Mouse (Mus musculus) adrenal gland (tissue): ENCODE data around the gene Dusp16.
"Not testable (repeated sequence)": the region's sequence is repeated elsewhere in the genome, so short reads cannot be mapped to it uniquely, and the experiment has no call there.

Experiments
- intact Hi-C: fragments of 180-260 bp; cut with DNase I; formaldehyde crosslinking; loops from one replicate; pipeline ENCODE4 v1.15.1; 2025

Dusp16 gene

DNA sequence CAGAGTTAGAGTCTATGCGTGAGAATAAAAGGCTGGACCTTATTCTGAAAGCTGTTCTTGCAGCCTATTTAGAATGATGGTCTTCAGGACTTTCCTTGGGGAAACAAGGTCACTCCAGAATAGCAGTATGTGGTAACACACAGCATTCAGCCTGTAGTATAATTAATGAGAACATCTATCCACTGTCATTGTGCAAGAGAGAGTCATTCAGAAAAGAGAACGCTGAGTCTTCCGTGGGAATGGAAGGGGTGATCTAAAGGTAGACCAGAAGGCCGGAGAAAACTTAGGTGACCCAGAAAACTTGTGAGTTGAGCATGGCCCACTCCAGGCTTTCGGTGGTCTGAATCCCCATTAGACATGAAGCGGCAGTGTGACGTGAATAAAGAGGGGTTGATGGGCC, 90.2 kb downstream of the Dusp16 start:
- intact Hi-C loops: no loop called here

DNA sequence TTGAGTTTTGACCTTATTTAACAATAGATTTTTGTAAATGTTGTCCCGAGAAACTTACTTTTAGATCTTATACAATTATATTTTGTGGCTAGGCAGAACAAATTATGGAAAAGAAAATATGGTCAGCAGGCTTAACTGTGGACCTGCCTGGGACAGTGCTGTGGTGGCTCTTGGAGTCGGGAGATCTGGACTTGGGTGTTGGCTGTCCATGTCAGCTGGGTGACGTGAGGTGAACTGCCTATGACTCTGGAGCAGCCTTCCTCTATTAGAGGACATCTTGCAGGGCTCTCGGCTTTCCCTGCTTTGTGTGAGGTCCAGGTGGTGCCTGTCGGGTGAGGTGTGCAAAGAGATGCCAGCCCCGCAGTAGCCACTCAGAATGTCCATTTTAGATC, 91.2 kb downstream of the Dusp16 start:
- intact Hi-C loops: no loop called here

DNA sequence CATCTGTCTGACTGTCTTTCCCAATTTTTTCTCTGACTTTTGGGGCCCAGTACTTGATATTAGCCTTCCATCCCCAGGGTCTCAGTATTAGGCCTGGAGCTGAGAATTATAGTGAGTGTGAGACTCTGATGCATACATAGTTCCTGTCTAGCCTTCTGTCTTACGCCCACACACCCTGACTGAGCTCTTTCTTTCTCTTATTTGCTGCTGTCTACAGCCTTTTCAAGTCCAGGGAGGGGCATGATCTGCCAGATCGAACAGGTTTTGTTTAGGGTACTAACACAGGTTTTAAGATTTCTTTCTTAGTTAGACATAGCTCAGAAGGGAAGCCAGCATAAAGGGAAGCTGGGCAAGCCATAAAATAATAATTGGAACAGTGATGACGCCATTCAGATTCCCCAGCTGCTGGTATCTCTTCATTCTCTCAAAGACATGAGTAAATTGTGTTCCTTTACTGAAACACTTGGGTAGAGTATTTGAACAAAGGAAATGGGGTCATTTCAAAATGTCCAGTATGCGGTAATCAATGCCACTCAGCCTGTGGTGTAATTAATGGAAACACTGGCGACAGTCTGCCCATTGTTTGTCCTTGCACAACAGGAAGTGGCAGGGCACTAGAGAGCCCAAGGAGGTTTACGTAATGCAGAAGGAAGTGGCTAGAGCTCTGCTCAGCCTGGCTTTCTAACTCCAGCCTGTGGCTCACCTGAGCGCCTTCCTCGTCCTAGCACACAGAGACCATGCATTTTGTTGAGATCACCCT, 91.8 kb downstream of the Dusp16 start:
- intact Hi-C loops: no loop called here

DNA sequence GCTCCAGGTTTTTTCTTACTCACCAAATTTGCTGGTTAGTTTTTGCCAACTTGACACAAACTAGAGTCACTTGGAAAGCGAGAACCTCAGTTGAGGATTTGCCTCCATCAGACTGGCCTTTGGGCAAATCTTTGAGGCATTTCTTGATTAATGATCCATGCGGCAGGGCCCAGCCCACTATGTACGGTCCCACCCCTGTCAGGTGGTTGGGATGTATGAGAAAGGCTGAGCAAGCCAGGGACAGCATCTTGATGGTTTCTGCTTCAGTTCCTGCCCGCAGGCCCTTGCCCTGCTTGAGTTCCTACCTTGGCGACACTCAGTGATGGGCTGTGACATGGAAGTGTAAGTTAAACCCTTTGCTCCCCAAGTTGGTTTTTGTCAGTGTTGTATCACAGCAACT, 94.2 kb downstream of the Dusp16 start:
- intact Hi-C loops: no loop called here

DNA sequence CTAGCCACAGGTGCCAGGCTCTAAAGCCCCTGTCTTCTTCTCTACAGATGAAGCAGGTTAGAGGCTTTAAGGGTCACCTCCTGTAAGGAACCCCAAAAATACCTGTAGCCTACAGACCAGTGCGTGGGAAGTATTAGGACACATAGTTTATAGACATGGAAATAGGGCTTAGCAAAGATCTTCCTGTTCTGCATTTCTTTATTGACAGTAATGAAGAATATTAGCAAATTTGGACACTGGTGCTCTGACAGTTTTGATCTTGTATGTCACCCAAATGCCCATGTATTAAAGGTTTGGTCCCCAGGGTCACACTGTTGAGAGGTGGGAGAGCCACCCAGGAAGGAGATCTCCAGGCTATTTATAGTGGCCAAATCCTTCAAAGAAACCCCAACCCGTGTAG, 95.9 kb downstream of the Dusp16 start:
- intact Hi-C loops: no loop called here

DNA sequence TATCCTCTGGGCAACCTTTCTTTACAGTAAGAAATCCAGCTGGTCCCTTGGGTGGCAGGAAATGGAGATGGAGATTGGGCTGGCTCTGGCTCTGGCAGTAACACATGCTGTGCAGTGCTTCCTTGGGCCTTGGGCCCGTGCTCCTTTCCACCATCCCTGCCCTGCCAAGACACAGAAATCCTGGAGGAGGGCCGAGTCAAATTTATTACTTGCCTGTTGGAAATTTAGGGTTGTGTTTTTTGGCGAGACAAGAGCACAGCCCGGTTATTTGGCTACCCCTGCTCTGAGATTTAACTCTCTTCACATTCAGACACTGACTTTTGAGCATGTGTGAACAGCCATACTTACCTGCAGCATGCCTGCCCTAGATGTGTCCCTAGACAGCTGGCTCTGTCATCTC, 96.3 kb downstream of the Dusp16 start:
- intact Hi-C loops: no loop called here

DNA sequence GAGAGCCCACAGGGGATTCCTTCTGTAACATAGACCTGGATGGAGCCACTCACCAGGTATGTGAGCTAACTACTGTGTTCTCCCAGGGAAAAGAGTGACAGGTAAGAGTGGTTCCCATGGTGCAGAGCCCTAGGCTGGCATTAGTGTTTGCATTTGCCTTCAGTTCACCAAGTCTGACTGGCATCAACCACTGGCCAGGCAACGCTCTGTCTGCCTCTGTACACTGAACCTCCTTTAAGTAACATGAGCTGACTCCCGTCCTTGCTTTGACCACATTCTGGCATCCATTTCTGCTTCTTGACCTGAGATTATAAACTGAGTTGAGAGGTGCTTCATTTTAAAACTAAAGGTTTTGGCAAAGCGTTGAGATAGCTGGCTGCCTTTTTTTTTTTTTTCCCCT, 96.8 kb downstream of the Dusp16 start:
- intact Hi-C loops: no loop called here

DNA sequence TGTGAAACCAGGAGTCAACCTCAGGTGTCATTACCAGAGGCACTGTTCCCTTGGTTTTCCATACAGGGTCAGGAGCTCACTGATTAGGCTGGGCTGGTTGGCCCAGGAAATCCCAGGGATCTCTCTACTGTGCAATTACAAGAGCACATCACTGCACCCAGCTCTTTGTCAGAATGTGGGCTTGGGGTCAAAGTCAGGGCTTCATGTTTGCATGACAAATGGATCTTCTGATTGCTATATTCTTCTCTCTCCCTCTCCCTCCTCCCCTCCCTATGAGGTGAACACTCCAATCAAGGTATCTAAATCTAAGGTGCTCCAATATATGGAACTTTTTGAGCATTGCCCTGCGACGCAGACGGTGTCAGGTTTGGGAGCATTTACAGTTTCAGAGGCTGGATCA, 97.4 kb downstream of the Dusp16 start:
- intact Hi-C loops: no loop called here

DNA sequence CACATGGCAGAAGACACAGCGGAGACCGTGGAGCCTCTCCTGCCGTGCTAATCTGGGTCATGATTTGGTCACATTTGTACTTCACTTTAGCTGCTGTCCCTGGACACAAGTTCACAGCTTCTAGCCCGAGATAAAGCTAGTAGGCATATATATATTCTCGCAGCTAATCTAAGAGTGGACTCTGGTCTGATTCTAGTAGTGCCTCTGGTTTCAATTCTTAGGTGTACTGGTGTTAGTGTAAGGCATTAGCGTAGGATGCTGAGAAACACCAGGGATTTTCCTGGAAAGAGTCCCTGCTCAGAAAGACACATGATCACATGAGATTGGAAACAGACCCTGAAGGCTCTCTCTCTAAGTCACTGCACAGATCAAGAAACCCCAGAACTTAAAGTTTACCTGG, 97.9 kb downstream of the Dusp16 start:
- intact Hi-C loops: no loop called here

DNA sequence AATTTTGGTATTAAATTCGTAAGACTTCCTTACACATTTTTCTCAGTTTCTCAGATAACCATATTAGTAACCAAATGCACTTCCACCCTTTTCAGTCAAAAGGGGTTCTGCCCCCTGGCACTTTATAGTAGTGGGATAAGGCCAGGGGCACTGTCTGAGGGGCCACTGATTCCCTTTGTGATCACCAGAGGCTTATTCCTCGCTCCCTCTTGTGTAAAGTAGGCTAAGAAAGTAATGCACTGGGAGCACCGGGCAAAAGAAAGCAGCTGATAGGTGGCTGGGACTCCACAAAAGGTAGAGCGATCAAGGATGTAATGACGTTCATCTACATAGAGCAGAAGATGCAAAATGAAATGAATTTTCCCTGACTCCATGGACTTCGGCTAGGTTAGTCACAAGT, 106.9 kb downstream of the Dusp16 start:
- intact Hi-C loops: no loop called here

DNA sequence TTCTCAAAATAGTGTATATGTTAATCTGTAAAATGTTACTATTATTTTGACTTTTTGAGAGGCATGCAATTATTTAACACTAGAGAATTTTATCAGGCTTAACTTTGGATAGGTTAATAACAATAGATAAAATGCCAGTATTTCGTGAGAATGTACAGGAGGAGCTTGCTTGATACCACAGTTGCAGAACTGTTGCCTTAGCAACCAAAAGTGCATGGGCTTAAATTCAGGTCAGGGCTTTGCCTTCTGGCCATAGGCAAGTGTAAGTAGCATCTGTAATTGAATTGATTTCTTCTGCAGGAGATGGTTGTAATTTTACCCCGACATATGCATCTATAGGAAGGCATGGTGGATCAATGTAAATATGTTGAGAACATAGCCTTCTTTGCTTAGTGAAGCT, 107.4 kb downstream of the Dusp16 start:
- intact Hi-C loops: no loop called here

DNA sequence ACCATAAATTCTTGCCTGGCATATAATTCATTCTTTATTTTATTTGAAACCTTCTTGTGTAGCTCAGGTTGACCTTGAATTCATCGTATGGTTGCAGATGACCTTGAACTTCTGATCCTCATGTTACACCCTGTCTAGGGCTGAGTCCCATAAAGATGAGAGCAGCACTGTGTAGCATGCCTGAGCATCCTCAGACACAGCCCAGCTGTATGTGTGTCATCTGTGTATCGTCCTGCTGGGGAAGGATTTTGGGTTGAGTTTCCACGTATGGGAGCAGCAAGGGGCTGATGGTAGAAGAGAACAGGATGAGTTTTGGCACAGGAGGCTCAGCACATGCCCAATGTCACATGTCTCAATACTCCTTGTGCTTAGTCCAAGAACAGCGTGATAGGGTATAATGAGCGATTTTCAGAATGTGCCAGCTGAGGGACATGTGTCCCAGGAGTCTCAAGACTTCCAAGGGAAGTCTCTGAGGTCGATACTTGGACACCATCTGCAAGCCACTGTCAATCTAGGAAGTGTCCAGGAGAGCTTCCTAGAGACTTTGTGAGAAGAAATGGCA, 108.0 kb downstream of the Dusp16 start:
- intact Hi-C loops: no loop called here

DNA sequence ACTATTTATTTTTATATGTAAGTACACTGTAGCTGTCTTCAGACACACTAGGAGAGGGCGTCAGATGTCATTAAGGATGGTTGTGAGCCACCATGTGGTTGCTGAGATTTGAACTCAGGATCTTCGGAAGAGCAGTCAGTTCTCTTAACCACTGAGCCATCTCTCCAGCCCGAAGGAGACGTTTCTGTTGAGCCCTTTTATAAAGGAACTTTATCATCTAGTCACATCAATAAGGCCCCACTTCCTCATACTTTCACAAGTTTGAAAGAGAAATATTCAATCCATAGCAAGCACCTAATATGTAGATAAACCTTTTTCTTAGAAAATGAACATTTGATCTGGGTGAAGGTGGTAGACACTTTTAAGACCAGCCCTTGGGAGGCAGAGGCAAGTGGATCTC, 113.1 kb downstream of the Dusp16 start:
- intact Hi-C loops: not testable (repeated sequence)

DNA sequence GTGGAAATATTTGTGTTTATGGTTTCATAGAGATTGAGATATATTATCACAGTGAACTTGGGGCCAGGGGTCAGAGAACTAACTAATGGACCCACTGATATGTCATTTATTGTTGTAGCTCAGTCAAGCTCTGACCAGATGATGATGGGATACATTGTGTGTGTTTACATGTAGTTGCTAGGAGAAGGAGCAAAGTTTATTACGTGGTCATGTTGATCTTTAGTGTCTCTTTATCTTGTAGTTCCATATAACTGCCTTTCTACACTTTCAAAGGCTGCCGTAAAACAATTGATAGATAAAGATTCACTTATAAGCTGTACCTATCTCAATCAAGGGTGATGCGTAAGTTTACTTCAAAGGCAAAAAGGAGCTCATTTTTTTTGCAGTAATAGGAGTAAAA, 114.4 kb downstream of the Dusp16 start:
- intact Hi-C loops: no loop called here

DNA sequence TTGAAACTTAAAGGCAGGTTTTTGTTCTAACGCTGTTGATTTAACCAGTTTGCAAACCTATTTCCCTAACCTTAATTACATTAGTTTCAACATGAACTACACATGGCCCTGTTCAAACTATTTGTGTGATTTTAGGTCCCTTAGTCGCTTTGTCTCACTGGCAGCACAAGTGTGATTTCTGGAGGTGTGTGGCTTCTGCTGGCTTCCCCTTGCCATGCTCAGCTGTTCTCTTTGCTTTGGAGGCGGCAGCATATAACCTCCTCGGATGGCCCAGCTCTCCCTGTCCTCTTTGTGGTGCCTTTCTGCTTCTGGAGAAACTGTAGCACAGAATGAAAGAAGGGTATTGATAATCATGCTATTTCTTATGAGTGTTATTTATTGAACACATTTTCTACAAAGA, 114.9 kb downstream of the Dusp16 start:
- intact Hi-C loops: no loop called here

DNA sequence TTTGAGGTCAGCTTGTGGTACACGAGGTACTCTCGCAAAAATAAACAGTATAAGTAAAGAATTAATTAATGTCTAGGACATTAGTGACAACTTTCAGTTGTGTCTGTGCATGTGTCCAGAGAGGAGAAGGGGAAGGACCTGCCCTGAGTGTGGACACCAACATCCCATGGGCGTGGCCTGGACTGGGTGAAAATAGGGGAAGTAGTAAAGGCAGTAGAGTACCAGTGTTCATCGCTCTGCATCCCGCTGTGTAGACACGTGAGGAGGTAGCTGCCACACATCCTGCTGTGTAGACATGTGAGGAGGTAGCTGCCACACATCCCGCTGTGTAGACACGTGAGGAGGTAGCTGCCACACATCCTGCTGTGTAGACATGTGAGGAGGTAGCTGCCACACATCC, 118.7 kb downstream of the Dusp16 start:
- intact Hi-C loops: not testable (repeated sequence)

DNA sequence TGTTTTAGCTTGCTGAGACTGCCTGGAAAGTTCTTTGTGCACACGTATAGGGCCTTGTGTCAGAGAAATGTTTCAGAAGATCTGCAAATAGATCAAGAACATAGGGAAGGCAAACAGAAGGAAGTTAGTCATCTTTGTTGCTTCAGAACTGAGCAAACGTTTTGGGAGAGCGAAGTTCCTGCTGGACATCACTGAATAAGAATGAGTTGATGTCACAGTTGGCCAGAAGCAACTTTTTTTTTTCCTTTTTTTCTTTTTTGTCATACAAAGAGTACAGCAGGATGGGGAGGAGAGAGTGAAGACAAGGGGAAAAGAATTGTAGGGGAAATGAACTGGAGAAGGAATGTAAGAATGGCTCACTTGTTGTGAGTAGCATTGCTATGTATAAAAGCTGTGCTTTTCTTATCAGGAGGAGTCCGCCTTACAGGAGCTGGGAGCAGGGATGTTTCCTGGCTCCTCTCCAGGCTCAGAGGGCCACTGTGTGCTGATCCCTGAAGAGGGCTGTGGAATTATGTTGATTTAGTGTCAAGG, 121.5 kb downstream of the Dusp16 start:
- intact Hi-C loops: no loop called here

DNA sequence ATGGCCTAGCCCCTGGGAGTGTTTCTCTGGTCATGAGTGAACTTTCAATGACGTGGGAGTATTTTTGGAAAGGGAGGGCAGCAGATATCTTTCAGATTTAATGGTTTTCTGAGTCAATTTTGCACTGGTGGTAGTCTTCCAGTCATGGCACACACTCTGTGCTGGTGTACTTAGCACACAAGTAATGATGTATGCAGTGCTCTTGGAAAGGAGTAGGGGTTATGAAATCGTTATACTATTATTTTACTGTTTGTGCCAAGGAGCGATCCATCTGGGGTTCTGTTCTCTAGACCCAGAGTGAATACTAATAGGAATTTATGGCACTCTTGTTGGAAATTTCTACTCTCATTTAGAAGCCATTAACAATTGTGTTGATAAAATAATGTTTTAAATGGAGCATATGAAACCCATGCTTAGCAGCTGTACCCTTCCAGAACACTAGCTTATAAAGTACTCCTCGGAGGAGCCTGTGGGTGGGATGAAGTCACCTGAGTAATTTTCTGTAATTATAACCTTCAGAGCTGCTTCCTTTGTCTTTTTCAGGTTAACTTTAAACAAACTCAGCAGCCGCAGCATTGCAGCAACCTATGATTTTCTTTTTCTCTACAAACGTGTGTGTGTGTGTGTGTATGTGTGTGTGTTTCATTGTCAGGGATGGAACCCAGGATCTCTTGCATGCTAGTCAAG, 123.1 kb downstream of the Dusp16 start:
- intact Hi-C loops: loop anchor here (10.0 kb wide), 1 partner anchor 45 kb away; no protein-coding TSS in a partner anchor

DNA sequence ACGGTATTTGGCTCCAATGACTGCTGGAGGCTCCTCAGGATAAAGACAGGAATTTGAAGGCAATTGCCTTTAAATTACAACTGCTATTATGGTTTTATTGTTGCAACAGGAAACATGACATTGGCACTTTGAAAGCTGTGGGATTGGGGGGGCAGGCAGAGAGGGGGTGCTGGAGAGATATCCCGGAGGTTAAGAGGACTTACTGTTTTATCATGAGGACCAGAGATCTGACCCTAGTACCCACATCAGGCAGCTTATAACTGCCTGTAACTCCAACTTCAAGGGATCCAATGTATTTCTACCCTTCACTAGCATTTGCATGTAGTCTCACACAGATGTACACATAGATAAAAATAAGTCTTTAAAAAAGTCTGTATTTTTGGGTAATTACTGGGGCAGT, 123.9 kb downstream of the Dusp16 start:
- intact Hi-C loops: loop anchor here (10.0 kb wide), 1 partner anchor 46 kb away; no protein-coding TSS in a partner anchor

DNA sequence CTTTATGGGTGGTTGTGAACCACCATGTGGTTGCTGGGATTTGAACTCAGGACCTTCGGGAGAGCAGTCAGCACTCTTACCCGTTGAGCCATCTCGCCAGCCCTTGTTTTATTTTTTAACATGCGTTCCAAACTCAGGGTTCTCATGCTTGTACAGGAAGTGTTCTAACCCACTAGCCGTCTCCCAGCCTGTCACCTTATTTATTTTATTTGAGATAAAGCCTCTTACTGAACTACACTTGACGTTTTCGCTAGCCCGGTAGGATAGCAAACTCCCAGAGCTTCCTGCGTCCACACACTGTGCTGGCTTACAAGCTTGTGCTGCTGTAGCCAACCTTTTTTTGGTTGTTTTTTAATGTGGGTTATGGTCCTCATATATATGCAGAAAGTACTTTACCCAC, 126.6 kb downstream of the Dusp16 start:
- intact Hi-C loops: loop anchor here (10.0 kb wide), 1 partner anchor 49 kb away; no protein-coding TSS in a partner anchor
